Mouse (Mus musculus): ENCODE measurements around the gene Pkdcc.

The Pkdcc gene

DNA sequence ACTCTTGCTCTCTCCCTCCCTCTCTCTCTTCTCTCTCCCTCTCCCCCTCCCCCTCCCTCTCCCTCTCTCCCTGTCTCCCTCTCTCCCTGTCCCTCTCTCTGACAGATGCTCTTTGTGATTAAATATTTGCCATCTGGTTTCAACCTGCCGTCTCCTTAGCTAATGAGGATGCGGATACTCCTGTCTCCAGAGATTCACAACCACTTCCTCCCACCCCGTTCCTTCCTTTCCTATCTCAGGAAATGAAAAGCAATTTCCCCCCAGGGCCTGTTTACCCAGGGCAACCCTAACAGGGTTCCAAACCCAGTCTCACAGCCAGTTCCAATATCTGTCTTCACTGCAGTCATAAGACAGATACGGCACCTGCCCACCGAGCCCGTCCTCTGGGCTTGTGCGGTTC lies 31.0 kb downstream of the Pkdcc start:
- DNase-seq (ENCODE audit: low spot score in 2 of 2) = no peak

DNA sequence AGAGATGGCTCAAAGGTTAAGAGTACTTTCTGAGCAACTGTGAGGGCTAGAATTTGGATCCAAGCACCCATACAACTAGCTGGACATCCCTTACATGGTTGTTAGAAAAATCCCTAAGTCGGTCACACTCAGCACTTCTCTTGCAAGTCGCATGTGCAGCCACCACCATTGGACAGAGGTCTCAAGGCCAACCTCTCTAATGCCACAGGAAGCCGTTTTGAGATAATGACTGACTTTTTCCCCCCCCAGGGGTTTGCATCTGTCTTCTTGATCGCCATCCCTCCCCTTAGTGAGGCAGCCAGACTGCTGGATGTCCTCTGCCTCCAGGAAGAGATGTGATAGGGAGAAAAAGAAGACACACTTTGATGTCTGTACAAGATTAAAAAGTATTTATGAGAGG lies 32.1 kb downstream of the Pkdcc start:
- no peak for DNase-seq (ENCODE audit: low spot score in 2 of 2)

DNA sequence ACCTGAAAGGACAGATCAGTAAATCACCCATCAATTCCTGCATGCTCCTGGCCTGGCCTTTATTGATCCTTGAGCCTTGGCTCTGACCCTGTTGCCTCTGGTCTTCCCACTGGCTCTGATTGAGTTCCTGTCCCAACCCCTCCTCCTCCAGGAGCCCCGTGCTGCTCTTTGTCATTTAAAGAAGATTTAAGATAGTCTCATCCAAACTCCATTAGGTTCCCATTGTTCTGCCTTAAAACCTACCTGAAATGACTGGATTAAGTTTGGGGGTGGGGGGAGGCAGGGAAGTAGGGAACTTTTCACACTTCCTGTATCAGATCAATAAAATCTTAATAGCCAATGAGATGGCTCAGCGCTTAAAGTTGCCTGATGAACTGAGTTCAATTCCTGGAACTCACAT lies 33.4 kb downstream of the Pkdcc start:
- DNase-seq (ENCODE audit: low spot score in 2 of 2) = no peak

DNA sequence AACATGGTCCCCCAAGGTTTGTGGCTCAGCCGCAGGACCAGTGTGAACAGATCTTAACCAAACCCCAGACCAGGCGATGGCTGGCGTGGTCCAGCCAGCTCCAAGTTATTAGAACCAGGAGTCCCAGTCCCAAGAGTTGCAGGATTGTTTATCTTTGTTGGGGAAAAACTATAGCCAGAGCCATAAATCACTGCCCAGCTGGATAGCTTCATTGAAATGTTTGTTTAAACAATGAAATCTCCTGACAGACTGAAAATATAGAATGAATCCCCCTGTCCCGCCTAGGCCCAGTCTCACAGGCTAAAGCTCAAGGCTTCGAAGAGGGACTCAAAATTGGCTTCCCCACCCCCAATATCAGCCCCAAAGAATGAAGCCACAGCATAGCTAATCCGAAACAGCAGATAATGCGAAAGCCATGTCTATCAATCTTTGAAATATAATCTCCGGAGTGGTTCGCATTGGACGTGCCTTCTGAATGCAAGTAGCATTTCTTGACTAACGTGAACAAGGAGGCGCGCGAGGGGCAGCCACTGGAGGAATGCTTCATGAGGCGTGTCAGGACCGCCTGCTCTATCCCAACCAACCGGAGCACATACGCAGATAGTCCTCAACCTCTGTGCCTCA lies 35.9 kb downstream of the Pkdcc start:
- no peak for DNase-seq (ENCODE audit: low spot score in 2 of 2)

DNA sequence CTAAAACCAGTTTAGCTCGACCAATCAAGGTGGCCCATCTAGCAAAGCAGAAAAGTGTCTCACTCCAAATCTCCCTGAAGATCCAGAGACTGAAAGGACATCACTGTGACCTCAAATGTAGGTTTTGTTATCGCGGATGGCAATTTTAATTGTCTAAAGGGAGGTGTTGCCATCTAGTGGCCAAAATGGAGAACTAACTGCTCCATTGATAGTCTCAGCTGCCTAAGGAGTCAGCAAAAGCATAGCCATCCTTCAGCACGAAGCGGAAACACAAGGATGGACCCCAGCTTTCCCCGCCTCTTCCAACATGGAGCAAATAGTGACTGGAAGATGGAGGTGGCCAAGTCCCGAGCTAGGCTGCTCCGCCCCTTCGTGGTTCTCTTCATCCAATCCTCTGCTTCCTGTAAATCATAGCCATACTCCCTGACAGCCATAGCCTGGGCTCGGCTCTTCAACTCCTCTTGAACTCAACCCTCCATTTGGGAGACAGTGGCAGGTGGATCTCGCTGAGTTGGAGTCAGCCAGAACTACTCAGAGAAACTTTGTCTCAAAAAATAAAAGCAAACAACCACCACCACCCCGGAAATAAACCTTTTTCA lies 38.1 kb downstream of the Pkdcc start:
- DNase-seq (ENCODE audit: low spot score in 2 of 2) = peak in 1 of 2 experiments; percentile 26

DNA sequence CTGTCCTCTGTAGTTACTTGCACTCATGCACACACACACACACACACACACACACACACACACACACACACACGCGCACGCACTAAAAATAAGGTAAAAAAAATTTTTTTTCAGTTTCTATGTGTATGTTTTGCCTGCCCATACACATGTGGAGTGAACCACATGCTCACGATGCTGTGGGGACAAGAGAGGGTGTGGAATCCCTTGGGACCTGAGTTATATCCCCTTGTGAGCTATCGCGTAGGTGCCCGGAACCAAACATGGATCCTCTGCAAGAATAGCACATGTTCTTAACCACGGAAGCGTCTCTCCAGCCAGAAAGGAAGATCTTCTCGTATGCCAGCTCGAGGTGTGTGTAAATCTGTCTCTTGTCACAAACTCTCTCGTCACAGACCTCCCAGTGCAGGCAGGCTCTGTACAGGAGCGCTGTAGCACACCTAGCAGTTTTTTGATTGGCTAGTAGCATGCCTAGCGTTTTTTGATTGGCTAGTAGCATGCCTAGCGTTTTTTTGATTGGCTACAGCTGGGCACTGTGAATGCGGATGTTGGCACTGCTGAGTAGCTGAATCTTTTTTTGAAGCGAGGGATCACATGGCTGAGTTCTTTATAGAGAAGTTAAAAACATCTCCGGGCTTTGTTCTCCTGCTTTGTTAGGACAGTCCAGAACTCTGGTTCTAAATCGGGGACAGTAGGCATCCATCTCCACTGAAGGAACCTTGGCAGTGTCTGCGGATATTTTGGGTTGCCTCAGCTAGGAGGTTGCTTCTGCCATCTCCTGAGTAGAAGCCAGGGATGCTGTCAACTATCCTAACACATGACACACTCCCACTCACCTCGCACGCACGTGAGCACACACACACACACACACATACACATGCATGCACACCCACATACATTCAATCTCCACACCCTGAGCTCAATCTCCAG lies 52.4 kb downstream of the Pkdcc start:
- peak; percentile 32 to 55 for DNase-seq (ENCODE audit: low spot score in 2 of 2)

DNA sequence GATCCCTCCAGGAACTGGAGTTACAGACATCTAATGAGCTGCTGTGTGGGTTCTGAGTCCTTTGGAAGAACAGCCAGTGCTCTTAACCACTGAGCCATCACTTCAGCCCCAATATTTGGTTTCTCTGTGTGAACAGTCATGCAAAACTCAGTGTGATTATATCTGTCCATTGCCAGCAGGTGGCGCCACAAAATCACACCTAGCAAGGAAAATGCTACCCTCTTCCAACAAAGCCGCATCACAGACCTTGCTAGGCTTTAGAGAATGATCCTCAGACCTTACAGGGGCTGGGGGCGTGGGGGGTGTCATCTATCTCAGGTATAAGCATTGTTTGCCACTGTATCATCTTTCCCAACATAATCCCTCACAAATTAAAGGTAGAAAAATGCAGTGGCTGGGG lies 56.4 kb downstream of the Pkdcc start:
- peak; percentile 80 to 83 for DNase-seq (ENCODE audit: low spot score in 2 of 2)

DNA sequence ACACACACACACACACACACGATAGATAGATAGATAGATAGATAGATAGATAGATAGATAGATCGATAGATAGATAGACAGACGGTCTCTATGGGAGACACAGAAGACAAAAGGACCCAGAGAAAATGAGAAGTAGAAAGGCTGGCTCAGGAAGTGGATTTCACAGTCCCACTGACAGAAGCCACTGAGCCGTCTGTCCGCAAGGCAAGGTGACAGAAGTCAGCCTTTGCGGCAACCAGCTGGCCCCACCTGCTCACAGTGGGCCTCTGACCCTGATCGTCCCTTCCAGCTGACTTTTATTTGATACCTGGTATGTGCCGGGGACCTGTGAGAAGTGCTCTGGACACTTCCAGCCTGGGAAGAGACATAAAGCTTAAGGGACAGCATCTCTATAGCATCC lies 57.5 kb downstream of the Pkdcc start:
- no peak for DNase-seq (ENCODE audit: low spot score in 2 of 2)

DNA sequence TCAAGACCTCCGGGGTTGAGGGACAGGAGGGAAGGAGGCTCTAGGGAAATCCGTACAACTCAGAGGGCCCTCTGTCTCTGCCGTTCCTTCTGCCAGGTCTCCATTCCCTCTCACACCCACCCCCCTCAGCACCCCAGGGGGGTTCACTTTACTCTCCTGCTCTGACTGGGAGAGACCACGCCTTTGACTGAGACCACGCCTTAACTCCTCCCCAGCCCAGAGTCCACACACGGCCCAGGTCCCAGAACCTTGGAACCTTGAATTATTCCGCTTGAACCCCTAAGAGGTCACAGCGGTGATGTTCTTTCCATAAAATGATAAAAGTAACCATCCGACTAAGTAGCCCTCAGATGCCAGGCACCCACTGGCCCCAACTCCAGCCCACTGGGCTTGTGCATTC lies 58.5 kb downstream of the Pkdcc start:
- DNase-seq (ENCODE audit: low spot score in 2 of 2) = no peak

DNA sequence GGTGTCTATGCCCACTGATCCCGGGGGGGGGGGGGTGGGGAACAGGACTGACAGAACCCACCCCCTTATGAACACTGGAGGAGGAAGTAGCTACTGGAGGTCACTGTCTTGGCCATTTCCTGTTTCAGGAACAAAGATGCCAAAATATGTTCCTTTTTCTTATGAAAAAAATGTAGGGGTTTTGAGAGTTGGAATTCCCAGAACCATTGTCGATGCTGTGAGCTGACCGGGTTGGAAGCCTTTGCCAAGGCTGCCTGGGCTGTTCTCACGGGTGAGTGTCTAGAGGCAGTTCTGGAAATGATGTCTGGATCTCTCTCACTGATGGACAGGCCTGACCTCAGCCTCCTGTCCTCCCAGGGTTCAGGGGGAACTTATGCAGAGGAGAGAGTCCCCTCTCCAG lies 59.0 kb downstream of the Pkdcc start:
- no peak for DNase-seq (ENCODE audit: low spot score in 2 of 2)
